Mouse (Mus musculus): ENCODE measurements around the gene Slc35c1. TPM values are rescaled to one million over a fixed set of nuclear protein-coding genes. Genes with fewer than 3 reads are reported as not detected.

Slc35c1 gene
- 21.1 TPM for polyA plus RNA-seq (2014; fragmentation: Illumina TruSeq; extraction: RNeasy Lipid Tissue Mini Kit (QIAGEN cat#74804); ENCODE audit: low read depth, low replicate concordance)

GRCm38 (mm10) chr2:92459921-92460707 is at the start of gene Slc35c1:
Slc35c1 (minus strand) TSS chr2:92460538.

DNA sequence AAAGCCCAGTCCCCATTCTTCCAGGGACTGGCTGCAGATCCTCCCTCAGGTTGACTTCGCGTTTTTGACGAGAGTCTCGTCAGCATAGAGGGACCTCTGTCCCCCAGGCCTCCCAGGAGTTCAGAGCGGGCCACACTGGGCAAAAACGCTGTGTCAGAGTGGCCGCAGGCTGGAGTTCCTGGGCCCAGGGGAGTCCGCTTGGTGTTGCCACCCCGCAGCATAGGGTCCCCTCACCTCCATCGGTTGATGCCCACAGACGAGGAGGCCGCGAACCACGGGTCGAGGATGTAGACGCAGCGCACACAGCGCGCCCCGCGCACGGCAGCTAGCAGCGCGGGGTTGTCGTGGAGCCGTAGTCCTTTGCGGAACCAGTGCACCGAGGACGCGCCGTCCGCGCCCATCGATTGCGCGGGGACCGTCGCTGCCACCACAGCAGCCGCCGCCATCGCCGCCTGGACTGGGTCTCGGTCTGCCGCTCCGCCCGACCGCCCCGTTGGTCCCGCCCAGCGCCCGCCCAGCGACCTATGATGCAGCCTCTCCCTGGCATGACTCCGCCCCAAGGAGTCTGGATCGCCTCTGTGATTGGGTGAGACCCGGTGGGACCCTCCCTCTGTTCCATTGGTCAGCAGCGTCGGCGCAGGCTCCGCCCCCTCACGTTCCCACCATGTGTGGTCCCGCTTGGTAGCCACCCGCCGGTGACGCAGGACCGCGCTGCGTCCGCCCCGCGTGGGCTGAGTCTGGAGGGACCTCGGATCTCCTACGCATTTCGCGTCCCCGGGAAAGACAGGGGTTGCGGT is 26.6 kb downstream of the Slc35c1 start, which contains the start of gene Cry2:
Gene Cry2 (minus strand): TSS at position 466 of the 797 bp plus-strand sequence.

Other genes starting within 250 kb of the Slc35c1 start
- gene Pex16, start 85.9 kb downstream of the Slc35c1 start, polyA plus RNA-seq (2014; fragmentation: Illumina TruSeq; extraction: RNeasy Lipid Tissue Mini Kit (QIAGEN cat#74804); ENCODE audit: low read depth, low replicate concordance) = 59.5 TPM
- gene Large2, start 85.7 kb downstream of the Slc35c1 start, polyA plus RNA-seq (2014; fragmentation: Illumina TruSeq; extraction: RNeasy Lipid Tissue Mini Kit (QIAGEN cat#74804); ENCODE audit: low read depth, low replicate concordance) = 11.3 TPM
- gene 1700029I15Rik, start 78.0 kb downstream of the Slc35c1 start, polyA plus RNA-seq (2014; fragmentation: Illumina TruSeq; extraction: RNeasy Lipid Tissue Mini Kit (QIAGEN cat#74804); ENCODE audit: low read depth, low replicate concordance) = 6.8 TPM
- gene Mapk8ip1, start 59.3 kb downstream of the Slc35c1 start, polyA plus RNA-seq (2014; fragmentation: Illumina TruSeq; extraction: RNeasy Lipid Tissue Mini Kit (QIAGEN cat#74804); ENCODE audit: low read depth, low replicate concordance) = 10.9 TPM
- 24.7 TPM for gene Cry2, start 26.5 kb downstream of the Slc35c1 start, polyA plus RNA-seq (2014; fragmentation: Illumina TruSeq; extraction: RNeasy Lipid Tissue Mini Kit (QIAGEN cat#74804); ENCODE audit: low read depth, low replicate concordance)
- gene Chst1, start 139.2 kb upstream of the Slc35c1 start, polyA plus RNA-seq (2014; fragmentation: Illumina TruSeq; extraction: RNeasy Lipid Tissue Mini Kit (QIAGEN cat#74804); ENCODE audit: low read depth, low replicate concordance) = 62.5 TPM